Mouse (Mus musculus): ENCODE measurements at regions not wholly inside any gene's neighbourhood (a gene's known extent, or its start where the extent isn't known, plus 50 kb on each side); places are given as distances from the start of the nearest gene placed in this dataset.

- no peak for DNase-seq
Measured at GRCm38 (mm10) chr12:68680668-68681067, 478.3 kb downstream of the Rps29 start.

GRCm38 (mm10) chr12:68676096-68676775 is 482.8 kb downstream of the Rps29 start:
- no peak for DNase-seq

DNA sequence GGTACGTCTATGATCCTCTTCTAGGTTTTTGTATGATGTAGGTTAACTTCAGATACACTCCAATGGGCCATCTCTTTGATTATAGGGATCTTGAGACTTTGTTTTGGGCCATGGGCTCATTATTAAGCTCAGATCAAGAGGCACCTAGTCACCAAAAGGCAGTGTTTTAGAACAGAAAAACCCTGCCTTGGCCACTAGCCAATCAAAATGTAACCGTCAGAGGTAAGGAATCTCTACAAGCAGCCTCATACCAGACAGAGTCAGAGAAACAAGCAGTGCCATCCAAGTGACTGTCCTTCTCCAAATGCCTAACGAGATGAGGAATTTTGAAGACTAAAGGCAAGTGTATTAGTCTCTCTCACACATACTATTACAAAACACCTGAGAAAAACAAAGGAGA is 487.0 kb downstream of the Rps29 start:
- DNase-seq = no peak

- peak in 1 of 2 experiments; percentile 9 for DNase-seq
Measured at GRCm38 (mm10) chr12:68645901-68646585, 512.9 kb downstream of the Rps29 start.

- no peak for DNase-seq
Measured at GRCm38 (mm10) chr12:68643671-68644070, 515.3 kb downstream of the Rps29 start.

- DNase-seq = no peak
Measured at GRCm38 (mm10) chr12:68632441-68632840, 526.5 kb downstream of the Rps29 start.

DNA sequence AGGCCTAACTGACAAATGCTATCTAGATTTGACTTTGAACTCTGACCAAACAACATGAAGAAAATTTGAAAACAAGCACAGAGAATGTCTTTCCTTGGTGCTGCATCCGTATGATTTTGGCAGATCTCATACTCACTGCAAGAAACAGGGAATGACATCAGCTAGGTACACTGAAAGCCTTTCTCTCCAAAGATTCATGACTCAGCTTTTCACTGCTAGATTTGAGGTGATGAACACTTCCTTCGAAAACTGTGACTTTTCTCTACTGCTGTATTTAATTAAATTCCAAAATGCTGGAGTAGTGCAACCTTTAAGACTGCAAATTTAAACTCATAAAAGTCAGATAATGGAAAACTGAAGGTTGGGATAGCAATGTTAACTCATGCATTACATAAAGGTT is 540.6 kb downstream of the Rps29 start:
- DNase-seq = no peak

- DNase-seq = no peak
Measured at GRCm38 (mm10) chr12:68605417-68606000, 553.5 kb downstream of the Rps29 start.

DNA sequence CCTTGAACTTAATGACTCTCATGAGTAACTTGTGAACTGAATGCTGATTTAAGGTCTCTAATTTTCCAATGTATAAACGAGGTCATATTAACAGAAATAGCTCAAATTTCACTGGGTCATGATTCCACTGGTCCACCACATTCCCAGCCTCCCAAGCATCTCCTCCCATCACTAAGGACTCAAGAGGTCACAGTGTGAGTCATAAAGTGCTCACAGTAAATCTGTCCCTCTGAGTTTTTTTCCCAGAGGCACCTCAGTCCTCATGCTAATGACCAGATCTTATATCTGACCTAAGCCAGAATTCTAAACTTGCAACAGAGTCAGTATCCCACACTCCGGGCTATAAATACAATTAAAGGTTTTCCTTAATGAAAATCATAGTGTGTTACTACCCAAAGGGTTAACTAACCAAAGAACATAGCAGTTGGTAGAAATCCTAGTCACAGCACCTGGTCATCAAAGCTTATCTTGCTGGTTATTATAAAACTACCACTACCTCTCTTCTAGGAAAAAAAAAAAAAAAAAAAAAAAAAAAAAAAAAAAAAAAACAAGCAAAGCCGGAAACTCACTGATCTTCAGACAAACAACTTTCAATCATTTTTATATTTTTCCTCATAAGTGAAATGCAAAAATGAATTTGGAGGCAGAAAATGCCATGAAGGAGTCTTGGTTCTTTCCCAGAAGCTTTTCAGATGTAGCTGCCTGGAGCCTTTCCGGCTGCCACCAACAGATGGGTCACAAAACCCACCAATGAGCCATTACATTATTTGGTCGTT is 554.3 kb downstream of the Rps29 start:
- no peak for DNase-seq

DNA sequence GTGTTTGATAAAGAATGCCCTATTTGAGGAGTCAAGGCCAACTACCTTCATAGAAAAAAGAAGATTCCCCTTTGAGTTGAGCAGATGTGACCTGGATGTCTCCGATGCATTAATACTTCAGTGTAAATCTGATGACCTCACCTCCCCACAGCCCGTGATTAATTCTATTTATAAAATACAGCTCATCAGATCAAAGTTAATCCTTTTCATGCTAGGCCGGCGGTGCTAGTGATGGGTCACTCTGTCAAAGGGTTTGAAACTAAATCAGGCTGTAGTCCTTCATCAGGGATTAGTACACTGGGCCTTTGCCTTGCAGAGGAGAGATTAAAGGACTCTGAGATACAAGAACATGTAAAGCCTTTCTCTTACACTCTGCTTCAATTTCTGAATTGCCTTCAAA is 556.3 kb downstream of the Rps29 start:
- DNase-seq = no peak

DNA sequence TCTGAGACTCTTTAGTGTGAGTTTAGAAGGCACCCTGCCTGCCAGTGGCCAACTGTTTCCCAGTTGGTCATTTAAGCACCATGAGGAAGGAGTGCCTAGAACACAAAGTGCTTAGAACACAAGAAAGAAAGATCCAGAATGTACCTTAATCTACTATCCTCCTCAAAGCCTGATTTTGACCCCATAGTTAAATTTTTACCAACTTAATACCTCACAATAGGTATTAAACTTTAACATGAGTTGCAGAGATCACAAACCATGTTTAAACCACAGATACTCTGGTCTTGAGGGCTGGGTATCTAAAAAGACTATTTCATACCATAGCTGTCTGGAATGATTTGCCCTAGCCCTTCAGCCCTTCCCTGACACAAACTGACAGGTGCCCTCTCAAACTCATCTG is 557.6 kb downstream of the Rps29 start:
- DNase-seq = no peak

GRCm38 (mm10) chr12:68599681-68600596 is 559.0 kb downstream of the Rps29 start:
- peak; percentile 31 to 61 for DNase-seq

DNA sequence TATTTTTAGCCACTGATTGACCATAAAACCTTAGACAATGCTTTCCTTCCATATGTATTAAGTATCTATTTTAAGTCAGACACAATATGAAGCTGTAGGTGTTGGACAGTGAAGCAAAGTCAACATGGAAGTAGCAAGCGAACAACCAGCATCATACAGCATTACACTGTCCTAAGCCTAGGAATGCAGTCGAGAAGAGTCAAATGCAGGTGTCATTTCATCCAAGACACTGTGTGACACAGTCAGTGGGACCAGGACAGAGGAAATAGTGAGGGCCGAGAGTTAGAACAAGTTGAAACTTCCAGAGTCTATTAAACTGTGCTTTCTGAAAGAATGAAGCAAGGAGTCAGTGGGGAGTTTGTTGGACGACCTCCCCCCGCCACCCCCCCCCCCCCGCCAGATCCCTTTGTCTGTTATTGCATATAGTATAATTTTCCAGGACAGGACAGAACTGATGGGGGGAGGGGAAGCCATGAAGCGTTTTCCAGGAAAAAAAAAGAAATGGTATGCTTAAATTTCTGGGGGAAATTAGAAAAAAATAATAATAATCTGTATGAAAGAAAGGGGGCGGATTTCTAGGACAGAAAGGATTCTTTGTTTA is 559.9 kb downstream of the Rps29 start:
- no peak for DNase-seq

DNA sequence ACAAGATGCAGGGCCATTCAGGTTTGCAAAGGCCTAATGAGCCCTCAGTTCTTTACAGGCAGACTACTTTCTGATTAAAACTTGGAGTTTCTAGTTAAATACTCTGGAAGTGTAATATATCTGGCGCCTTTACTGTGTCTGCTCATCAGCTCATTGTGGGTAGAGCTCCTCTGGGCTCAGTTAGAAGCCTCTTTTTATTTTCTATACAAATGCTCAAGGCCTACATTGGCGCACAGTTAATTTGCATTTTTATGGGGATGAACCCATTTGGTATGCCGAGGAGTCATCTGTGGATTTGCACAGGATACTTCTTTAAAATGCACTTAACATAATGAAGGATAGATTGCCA is 573.5 kb downstream of the Rps29 start:
- DNase-seq = no peak

- DNase-seq = no peak
Measured at GRCm38 (mm10) chr12:68584786-68585523, 574.0 kb downstream of the Rps29 start.

GRCm38 (mm10) chr12:68579909-68580308 is 579.1 kb downstream of the Rps29 start:
- no peak for DNase-seq

GRCm38 (mm10) chr12:68577453-68577852 is 581.5 kb downstream of the Rps29 start:
- DNase-seq = peak in 1 of 2 experiments; percentile 12

- DNase-seq = no peak
Measured at GRCm38 (mm10) chr12:68576855-68577254, 582.1 kb downstream of the Rps29 start.

- DNase-seq = no peak
Measured at GRCm38 (mm10) chr12:68554943-68555627, 603.9 kb downstream of the Rps29 start.

GRCm38 (mm10) chr12:68554292-68554691 is 604.7 kb downstream of the Rps29 start:
- DNase-seq = no peak

- no peak for DNase-seq
Measured at GRCm38 (mm10) chr12:68541811-68542210, 617.2 kb downstream of the Rps29 start.
